Mouse (Mus musculus): ENCODE data around the gene Rbm8a. TPM values are rescaled to one million over a fixed set of nuclear protein-coding genes. Genes with fewer than 3 reads are reported as not detected.

The Rbm8a gene
- total and polyA plus RNA-seq, 3 experiments, result 231 to 363 TPM; not detected in 1

GRCm38 (mm10) chr3:96594851-96595250, 34.9 kb upstream of the Rbm8a start:
- Histone ChIP-seq H3K4me3 (ENCODE audit: control insufficient read depth in 1 of 2, insufficient read depth in 1 of 2, low read depth in 2 of 2, low read length in 2 of 2) (no peak overlapping the region), H3K27me3 (ENCODE audit: control insufficient read depth in 1 of 2, insufficient read depth in 2 of 2, low read length in 2 of 2) (no peaks in the 10 kb centered on the region), H3K36me3 (ENCODE audit: control insufficient read depth in 1 of 2, insufficient read depth in 2 of 2, low read length in 2 of 2) (peaks cover 0 to 5% of the 10 kb centered on the region in 2 experiments; a peak in 2 of 4 replicates), H3K79me2 (ENCODE audit: control insufficient read depth, insufficient read depth, low read length, poor library complexity) (peaks cover 3% of the 10 kb centered on the region; the same call in 1 of the 2 replicates), H3K4me1 (ENCODE audit: control insufficient read depth in 1 of 2, insufficient read depth in 2 of 2, low read length in 2 of 2) (peaks cover 4 to 7% of the 10 kb centered on the region in 2 experiments; a peak in 3 of 4 replicates), H3K9ac (ENCODE audit: control insufficient read depth, low read depth, low read length, poor library complexity, severe bottlenecking) (no peak overlapping the region), H3K27ac (ENCODE audit: control insufficient read depth, low read depth, low read length) (no peak overlapping the region), H3K9me3 (replicated peaks; ENCODE audit: insufficient read depth, low read length) (no peaks in the 10 kb centered on the region)
- no peak for TF ChIP-seq GATA1 (IDR thresholded peaks at IDR 0.05; ENCODE audit: low read depth, low read length)
- no peak for TF ChIP-seq USF2 (IDR thresholded peaks at IDR 0.05; ENCODE audit: borderline replicate concordance in 1 of 2, insufficient read depth in 1 of 2, low read depth in 1 of 2, low read length in 2 of 2)
- no peak for TF ChIP-seq HCFC1 (IDR thresholded peaks at IDR 0.05; ENCODE audit: low read depth, low read length)
- peak in 1 of 3 experiments; percentile 20; a peak in 1 of 6 replicates for TF ChIP-seq CTCF (IDR thresholded peaks at IDR 0.05 in 2 of 3, conservative IDR thresholded peaks at IDR 0.05 in 1 of 3; ENCODE audit: control insufficient read depth in 1 of 3, insufficient read depth in 1 of 3, low read depth in 2 of 3, low read length in 3 of 3, poor library complexity in 1 of 3, severe bottlenecking in 1 of 3)
- TF ChIP-seq BHLHE40 (IDR thresholded peaks at IDR 0.05; ENCODE audit: borderline replicate concordance, low read depth, low read length), result no peak
- no peak for TF ChIP-seq ZC3H11A (IDR thresholded peaks at IDR 0.05; ENCODE audit: low read depth, low read length)
- peak; percentile 34 for DNase-seq (ENCODE audit: low read depth, low spot score)

GRCm38 (mm10) chr3:96595661-96596060, 34.1 kb upstream of the Rbm8a start:
- Histone ChIP-seq H3K4me1 (ENCODE audit: control insufficient read depth in 1 of 2, insufficient read depth in 2 of 2, low read length in 2 of 2) (peaks cover 9 to 10% of the 10 kb centered on the region in 2 experiments; a peak in 3 of 4 replicates), H3K36me3 (ENCODE audit: control insufficient read depth in 1 of 2, insufficient read depth in 2 of 2, low read length in 2 of 2) (peaks cover 0 to 10% of the 10 kb centered on the region in 2 experiments; a peak in 2 of 4 replicates), H3K9me3 (replicated peaks; ENCODE audit: insufficient read depth, low read length) (no peaks in the 10 kb centered on the region), H3K9ac (ENCODE audit: control insufficient read depth, low read depth, low read length, poor library complexity, severe bottlenecking) (no peak overlapping the region), H3K27me3 (ENCODE audit: control insufficient read depth in 1 of 2, insufficient read depth in 2 of 2, low read length in 2 of 2) (no peaks in the 10 kb centered on the region), H3K79me2 (ENCODE audit: control insufficient read depth, insufficient read depth, low read length, poor library complexity) (peaks cover 3% of the 10 kb centered on the region; the same call in 1 of the 2 replicates), H3K27ac (ENCODE audit: control insufficient read depth, low read depth, low read length) (no peak overlapping the region), H3K4me3 (ENCODE audit: control insufficient read depth in 1 of 2, insufficient read depth in 1 of 2, low read depth in 2 of 2, low read length in 2 of 2) (no peak overlapping the region)
- DNase-seq (ENCODE audit: low read depth, low spot score), result no peak
- TF ChIP-seq HCFC1 (IDR thresholded peaks at IDR 0.05; ENCODE audit: low read depth, low read length) (no peak), CHD1 (IDR thresholded peaks at IDR 0.05; ENCODE audit: low read depth, low read length) (no peak), MYB (IDR thresholded peaks at IDR 0.05; ENCODE audit: low read depth, low read length) (no peak), UBTF (IDR thresholded peaks at IDR 0.05; ENCODE audit: borderline replicate concordance, insufficient read depth, low read depth, low read length) (no peak), POLR2A (IDR thresholded peaks at IDR 0.05; ENCODE audit: control insufficient read depth in 1 of 2, insufficient read depth in 1 of 2, low read depth in 1 of 2, low read length in 2 of 2, poor library complexity in 1 of 2) (no peak), JUND (IDR thresholded peaks at IDR 0.05; ENCODE audit: low read depth, low read length) (no peak), RCOR1 (IDR thresholded peaks at IDR 0.05; ENCODE audit: low read depth, low read length) (no peak), ZMIZ1 (IDR thresholded peaks at IDR 0.05; ENCODE audit: low read depth, low read length) (no peak), ETS1 (IDR thresholded peaks at IDR 0.05; ENCODE audit: low read depth, low read length) (no peak)

Data from MEL (cell line).